Mouse (Mus musculus) small intestine, adult 2 months (tissue): ENCODE data around the gene Cbx2. TPM values are rescaled to one million over a fixed set of nuclear protein-coding genes. Genes with fewer than 3 reads are reported as not detected.
A peak's percentile ranks its signal among the peaks of the same experiment; 100 is the strongest.

Experiments used
- H3K27ac ChIP-seq: fragments of 200-500 bp; 2 replicates; pipeline ENCODE4 v1.5.1; 2012; ENCODE audit warnings: low read depth, low read length, control low read depth, inconsistent platforms; ENCODE audit not compliant: insufficient read depth
- H3K27me3 ChIP-seq: fragments of 200-500 bp; 2 replicates; pipeline ENCODE4 v1.6.1; 2012; ENCODE audit warnings: mild to moderate bottlenecking, moderate library complexity, low read length, inconsistent platforms; ENCODE audit not compliant: control insufficient read depth, insufficient read depth
- H3K36me3 ChIP-seq: fragments of 200-500 bp; 2 replicates; pipeline ENCODE4 v1.6.1; 2012; ENCODE audit warnings: mild to moderate bottlenecking, low read length, control low read depth, inconsistent platforms; ENCODE audit not compliant: control insufficient read depth, insufficient read depth
- H3K4me1 ChIP-seq: fragments of 200-500 bp; 2 replicates; pipeline ENCODE4 v1.6.1; 2012; ENCODE audit warnings: low read length, inconsistent platforms, mixed read lengths; ENCODE audit not compliant: control insufficient read depth, insufficient read depth, insufficient read length
- H3K4me3 ChIP-seq: fragments of 200-500 bp; 2 replicates; pipeline ENCODE4 v1.5.1; 2012; ENCODE audit warnings: low read depth, mild to moderate bottlenecking, control low read depth, inconsistent platforms, low read length, moderate library complexity
- CTCF ChIP-seq: fragments of 200-500 bp; IDR thresholded peaks from 2 replicates; pipeline ENCODE4 v1.5.1; 2012; ENCODE audit warnings: low read depth, mild to moderate bottlenecking, control low read depth, inconsistent platforms, low read length, moderate library complexity, mixed read lengths; ENCODE audit not compliant: insufficient replicate concordance, insufficient read length; ENCODE audit errors: extremely low read depth
- POLR2A ChIP-seq: fragments of 200-500 bp; IDR thresholded peaks from 2 replicates; pipeline ENCODE4 v1.6.1; 2012; ENCODE audit warnings: low read depth, mild to moderate bottlenecking, control low read depth, inconsistent platforms, low read length, moderate library complexity
- WGBS: fragments of 180-500 bp; shearing (Covaris S2); methylation state at CpG from one replicate; pipeline ENCODE4 v1.1.7; 2018; 5-methylcytosine and 5-hydroxymethylcytosine counted together
- polyA plus RNA-seq: library from polyadenylated mRNA; depleted of rRNA; stranded (reverse); fragments of >200 nt; gene quantifications from 2 replicates; pipeline ENCODE4 v1.2.3, GENCODE M21; 2012

Cbx2 gene
- polyA plus RNA-seq, 1 experiment, result 3.1 TPM

DNA sequence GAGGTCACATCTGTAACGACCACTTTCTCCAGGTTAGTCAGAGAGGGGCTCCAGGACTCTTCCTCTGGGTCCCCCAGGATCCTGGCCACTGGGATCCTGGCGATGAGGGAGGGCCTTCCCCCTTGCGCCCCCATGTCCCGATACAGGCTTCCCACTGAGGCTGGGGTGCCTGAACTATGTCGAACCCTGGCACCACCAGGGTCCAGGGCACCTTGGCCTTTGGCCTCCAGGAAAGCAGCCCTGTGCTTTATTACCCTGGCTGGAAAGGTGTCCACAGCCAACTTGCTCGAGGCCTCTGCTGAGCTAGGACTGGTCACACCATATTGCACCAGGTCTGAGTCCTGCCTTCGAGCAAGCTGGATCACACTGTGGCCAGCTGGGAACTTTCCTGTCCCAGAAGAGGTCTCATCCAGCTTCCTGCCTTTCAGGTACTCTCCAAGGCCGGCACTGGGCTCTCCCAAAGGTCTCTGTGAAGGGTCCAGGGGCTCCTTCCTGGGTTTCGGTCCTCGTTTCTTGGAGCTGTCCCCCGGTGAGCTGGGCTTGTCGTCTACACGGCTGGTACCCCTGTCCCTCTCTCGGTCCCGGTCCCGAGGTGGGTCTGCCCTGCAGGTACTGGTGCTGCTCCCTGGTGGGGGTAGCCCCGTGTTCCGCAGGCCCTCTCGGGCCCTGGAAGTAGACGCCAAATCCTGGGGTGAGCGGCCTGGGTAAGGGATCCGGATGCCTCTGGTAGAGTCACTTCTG, 16.2 kb downstream of the Cbx2 start:
- no peak overlapping the region for H3K27ac ChIP-seq
- H3K4me3 ChIP-seq, result no peak overlapping the region
- H3K27me3 ChIP-seq, result peaks cover 58% of the 10 kb centered on the region
- peaks cover 7% of the 10 kb centered on the region; the same call in 1 of the 2 replicates for H3K36me3 ChIP-seq
- 90% methylated on average over 22 of the region's 22 CpGs for WGBS
- no peak for TF ChIP-seq POLR2A
- no peak for TF ChIP-seq CTCF
- peaks cover 31% of the 10 kb centered on the region for H3K4me1 ChIP-seq

DNA sequence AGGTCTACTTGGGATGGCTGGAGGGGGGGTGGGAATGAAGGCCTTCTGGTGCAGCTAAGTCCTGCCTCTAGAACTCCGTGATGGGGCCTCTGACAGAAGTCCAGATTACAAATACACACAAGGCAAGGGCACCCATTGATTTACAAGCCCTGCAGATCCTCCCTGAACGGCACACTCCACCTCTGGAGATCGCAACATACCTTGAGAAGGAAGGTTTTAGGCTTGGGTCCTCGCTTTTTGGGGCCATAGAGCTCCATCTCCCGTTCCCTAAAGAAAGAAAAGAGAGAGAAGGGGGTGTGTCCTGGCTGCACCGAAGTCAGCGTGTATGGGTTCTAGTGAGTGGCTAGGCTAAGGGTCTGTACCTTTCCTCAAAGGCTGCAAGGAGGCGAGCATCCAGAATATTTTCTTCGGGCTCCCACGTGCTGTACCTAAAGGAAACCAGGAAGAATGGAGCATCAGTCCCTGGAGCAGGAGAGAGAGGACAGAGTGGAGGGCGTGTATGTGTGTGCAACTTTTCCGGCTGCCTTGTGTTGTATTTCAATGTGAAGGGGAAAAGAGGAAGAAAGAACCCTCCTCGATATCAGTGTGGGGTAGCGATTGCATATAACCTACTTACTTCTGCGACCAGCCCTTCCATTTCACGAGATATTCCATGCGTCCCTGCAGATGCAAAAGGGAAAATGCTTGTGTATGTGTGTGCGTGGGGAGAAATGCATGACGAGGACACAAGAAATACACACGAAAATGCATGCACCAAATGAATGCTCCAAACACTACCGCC, 17.2 kb downstream of the Cbx2 start:
- H3K4me3 ChIP-seq, result peak overlapping the region; percentile 79
- H3K27me3 ChIP-seq, result peaks cover 61% of the 10 kb centered on the region
- H3K27ac ChIP-seq, result no peak overlapping the region
- no peak for TF ChIP-seq POLR2A
- TF ChIP-seq CTCF, result no peak
- peaks cover 34% of the 10 kb centered on the region for H3K4me1 ChIP-seq
- peaks cover 7% of the 10 kb centered on the region; the same call in 1 of the 2 replicates for H3K36me3 ChIP-seq
- WGBS, result 25% methylated on average over 21 of the region's 21 CpGs

GRCm38 (mm10) chr11:119040600-119041324, 18.0 kb downstream of the Cbx2 start, which contains the start of gene Cbx8:
Cbx8 (minus strand) TSS chr11:119040969.
- WGBS, result under 1% methylated on average over 63 of the region's 63 CpGs
- peaks cover 57% of the 10 kb centered on the region for H3K27me3 ChIP-seq
- H3K4me1 ChIP-seq, result peaks cover 40% of the 10 kb centered on the region

GRCm38 (mm10) chr11:119041325-119041716, 18.6 kb downstream of the Cbx2 start:
- 1% methylated on average over 31 of the region's 31 CpGs for WGBS
- peaks cover 59% of the 10 kb centered on the region for H3K27me3 ChIP-seq
- peaks cover 7% of the 10 kb centered on the region; the same call in 1 of the 2 replicates for H3K36me3 ChIP-seq
- peaks cover 43% of the 10 kb centered on the region for H3K4me1 ChIP-seq
- no peak overlapping the region for H3K27ac ChIP-seq
- H3K4me3 ChIP-seq, result peak overlapping the region; percentile 79
- no peak for TF ChIP-seq CTCF
- TF ChIP-seq POLR2A, result no peak

More at GRCm38 (mm10) chr11:119040600-119041324, 18.0 kb downstream of the Cbx2 start, which contains the start of gene Cbx8:
- Histone ChIP-seq H3K36me3 (peaks cover 7% of the 10 kb centered on the region; the same call in 1 of the 2 replicates), H3K4me3 (peak within 1 kb of the TSS; percentile 79), H3K27ac (peak within 1 kb of the TSS; percentile 18; the same call in 1 of the 2 replicates)
- no peak for TF ChIP-seq CTCF
- peak; percentile 88 for TF ChIP-seq POLR2A

DNA sequence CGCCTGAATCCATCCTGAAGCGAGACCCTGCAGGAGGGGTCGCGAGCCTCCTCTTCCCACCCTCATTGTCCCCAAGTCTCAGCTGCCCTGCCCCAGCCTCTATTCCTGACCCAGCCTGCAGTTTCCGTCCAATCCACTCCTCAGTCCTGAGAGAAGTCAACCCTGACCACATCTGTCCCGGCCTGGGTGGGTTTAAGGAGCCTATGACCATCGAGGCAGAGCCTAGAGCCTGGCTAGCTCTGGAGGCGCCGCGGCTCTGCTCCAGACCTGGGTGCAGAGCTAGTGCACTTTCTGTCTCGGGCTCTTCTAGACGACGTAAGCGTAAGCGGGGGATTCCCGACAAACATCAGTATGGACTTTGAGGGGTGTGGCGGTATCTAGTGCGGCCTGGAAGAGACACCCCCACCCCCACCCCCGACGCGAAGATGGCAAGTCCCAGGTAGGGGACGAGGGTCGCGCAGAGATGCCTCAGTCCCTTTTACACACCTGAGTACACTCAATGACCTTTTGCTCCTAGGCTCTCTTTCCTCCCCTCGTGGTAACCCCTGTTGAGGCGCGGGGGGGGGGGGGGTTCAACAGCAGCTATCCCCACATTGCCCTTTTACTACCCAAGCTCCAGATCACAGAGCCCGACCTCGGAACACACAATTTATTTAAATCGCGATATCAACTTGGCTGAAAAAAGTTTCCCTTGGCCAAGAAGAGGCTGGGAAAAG, 19.1 kb downstream of the Cbx2 start:
- Histone ChIP-seq H3K27ac (no peak overlapping the region), H3K4me1 (peaks cover 48% of the 10 kb centered on the region), H3K4me3 (peak overlapping the region; percentile 79), H3K36me3 (peaks cover 7% of the 10 kb centered on the region; the same call in 1 of the 2 replicates), H3K27me3 (peaks cover 61% of the 10 kb centered on the region)
- TF ChIP-seq POLR2A (no peak), CTCF (no peak)
- WGBS, result 1% methylated on average over 31 of the region's 31 CpGs

- H3K4me3 ChIP-seq, result peak overlapping the region; percentile 25
- WGBS, result 3% methylated on average over 52 of the region's 52 CpGs
Measured at GRCm38 (mm10) chr11:119042466-119043272, 19.9 kb downstream of the Cbx2 start.

More at GRCm38 (mm10) chr11:119042466-119043272, 19.9 kb downstream of the Cbx2 start:
- Histone ChIP-seq H3K27me3 (peaks cover 62% of the 10 kb centered on the region), H3K27ac (no peak overlapping the region), H3K4me1 (peaks cover 49% of the 10 kb centered on the region), H3K36me3 (peaks cover 7% of the 10 kb centered on the region; the same call in 1 of the 2 replicates)
- TF ChIP-seq POLR2A (no peak), CTCF (no peak)
